Mouse (Mus musculus) embryo, embryonic 10.5 days (tissue): ENCODE results near the gene Vps53.
"Not testable (repeated sequence)": the region's sequence is repeated elsewhere in the genome, so short reads cannot be mapped to it uniquely, and the experiment has no call there.

ENCODE experiments used
- DNase-seq: peaks from one replicate; pipeline ENCODE4 v3.0.0-alpha.2; 2015; ENCODE audit warnings: low spot score

The Vps53 gene

DNA sequence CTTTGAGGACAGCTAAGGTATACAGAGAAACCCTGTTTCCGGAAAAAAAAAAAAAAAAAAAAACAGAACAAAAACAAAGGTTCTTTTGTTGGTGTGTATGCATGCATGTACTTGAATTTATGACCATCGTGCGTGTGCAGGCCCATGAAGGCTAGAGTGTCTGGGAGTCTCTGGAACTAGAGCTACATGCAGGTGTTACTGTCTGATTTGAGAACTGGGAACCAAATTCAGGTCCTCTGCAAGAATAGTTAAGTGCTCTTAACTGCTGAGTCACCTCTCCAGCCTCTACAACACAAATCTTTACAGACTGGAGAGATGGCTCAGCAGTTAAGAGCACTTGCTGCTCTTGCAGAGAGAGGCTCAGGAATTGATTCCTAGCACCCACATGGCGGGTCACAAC lies 163.6 kb downstream of the Vps53 start:
- DNase-seq = no peak

DNA sequence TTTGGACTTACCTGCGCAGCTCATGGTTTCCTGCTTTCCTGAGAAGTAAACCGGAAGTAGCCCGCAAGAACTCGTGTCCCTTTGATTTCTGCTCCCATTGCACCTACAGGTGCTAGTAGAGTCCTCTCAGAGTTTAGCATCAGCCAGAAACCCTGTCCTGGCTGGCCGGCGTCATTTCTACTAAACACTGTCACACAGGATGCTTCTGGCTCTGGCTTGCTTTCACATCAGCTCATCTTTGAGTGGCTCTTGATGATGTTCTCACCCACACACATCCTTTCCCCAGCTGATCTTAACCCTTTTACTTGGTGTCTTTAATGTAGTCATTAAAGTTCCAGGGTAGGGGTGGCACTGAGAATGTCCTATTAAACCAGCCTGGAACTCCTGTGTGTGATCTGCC lies 164.2 kb downstream of the Vps53 start:
- DNase-seq = no peak

DNA sequence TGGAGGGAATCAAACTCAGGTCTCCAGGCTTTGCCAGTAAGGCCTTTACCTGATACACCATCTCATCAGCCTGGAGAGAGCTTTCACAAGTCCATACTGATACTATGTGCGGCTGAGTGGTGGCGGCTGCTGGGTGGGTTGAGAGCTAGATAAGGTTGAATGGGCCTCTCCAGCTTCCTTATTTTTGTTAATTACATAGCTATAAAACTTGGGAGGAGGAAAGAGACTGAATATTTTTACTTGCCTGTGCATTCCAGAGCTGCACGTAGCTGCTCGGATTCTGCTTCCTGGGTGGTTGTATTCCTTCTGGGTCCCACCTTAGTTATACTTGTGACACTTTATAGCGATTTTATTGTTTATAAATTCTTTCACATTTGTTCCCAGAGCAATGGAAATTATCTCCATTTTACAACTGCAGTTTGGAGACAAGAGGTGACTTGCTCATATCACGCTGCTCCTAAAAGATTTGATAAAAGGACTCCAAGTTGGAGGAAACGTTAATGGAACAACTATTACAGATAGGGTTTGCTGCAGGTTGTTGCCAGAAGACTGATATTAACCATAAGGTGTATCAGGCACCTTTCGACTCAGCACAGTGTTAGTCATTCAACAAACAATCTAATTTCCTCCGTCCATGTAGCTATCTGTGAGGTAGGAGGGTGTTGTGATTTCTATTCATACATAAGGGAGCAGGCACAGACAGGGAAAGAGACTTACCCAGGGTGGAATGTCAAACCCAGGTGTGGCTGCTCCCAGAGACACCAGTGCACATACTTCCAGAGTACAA lies 168.4 kb downstream of the Vps53 start:
- no peak for DNase-seq

DNA sequence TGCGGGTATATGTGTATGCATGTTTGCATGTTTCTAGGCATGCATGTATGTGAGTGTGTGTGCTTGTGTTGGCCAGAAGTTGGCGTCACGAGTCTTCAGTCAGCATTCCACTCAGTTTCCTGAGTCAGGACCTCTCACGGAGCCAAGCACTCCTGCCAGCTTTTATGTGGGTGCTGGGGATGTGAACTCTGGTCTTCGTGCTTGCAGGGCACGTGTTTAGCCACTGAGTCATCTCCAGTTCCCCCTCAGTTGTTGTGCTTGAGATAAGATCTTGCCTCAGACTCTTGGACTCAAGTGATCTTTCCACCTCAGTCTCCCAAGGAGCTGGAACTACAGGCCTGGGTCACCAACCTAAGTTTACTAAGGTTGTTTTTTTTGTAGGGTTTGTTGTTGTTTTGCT lies 170.3 kb downstream of the Vps53 start:
- DNase-seq = no peak

DNA sequence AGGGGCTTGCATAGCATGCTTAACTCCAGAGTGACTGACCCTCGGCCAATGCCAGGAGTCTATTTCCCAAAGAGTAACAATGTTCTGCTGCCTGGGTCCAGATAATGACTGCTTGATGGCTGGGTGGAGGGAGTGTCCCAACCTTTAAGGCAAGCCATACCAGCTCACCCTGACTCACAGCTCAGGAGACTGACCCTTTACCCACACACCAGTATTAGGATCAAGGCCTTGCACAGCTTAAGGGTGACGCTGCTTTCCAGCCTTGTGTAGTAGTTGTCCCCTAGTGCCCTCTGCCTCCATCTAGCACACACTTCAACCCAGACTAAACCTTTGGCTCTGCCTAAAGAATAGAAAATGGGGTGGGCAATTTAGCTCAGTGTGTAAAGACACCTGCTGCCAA lies 171.3 kb downstream of the Vps53 start:
- DNase-seq = no peak

DNA sequence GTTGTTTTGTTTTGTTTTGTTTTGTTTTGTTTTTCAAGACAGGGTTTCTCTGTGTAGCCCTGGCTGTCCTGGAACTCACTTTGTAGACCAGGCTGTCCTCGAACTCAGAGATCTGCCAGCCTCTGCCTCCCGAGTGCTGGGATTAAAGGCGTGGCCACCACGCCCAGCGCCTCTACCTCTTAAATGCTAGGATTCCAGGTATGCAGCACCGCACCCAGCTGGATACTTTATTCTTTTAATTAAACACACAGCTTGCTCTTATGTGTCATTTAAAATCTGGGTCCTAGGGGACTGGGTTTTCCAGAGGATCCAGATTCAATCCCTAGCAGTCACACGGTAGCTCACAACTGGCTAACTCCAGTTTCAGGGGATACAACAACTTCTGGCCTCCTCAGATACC lies 175.2 kb downstream of the Vps53 start:
- DNase-seq = not testable (repeated sequence)

DNA sequence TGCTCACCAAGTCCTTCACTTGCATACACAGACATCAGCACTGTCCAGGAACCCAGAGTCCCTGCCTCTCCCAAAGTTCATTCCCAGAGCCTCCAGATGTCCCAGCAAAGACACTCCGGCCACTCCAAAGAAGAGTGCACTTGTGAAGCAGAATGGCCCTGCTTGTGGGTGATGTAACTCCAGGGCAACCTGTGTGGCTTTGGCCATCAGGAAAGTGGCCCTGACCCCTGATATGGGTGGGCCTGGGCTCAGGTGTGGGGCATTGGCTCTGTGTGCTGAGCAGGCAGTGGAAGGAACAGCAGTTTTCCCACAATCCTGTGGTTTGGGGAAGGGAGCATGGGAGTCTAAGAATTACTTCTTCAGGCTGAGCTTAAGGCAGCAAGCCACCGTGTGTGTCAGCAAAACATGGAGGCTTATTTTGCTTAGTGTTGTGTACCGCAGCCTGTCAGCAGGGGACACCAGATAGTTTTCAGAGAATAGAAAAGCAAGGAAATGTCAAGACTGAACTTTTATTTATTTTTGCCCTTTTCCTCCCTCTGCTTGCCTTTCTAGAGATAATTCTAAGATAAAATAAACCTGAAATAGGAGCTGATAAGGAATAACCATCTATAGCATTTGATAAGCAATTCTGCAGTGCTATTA lies 178.1 kb downstream of the Vps53 start:
- no peak for DNase-seq

DNA sequence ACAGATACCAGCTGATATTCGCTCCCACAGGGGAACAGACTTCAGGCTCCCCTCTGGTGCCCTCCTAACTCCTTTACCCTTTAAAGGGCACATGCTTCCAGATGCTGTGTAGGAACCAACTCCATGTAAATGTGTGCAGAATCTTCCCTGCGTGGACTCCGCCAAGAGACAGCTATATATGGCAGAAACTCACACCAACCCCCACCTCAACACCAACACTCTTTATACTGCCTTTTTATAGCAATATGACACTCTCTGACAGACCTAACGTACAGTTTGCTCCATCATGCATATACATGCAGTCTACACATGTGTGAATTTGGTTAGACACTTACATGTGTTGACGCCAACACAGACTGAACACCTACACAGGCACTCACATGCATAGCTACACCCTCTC lies 178.7 kb downstream of the Vps53 start:
- no peak for DNase-seq

DNA sequence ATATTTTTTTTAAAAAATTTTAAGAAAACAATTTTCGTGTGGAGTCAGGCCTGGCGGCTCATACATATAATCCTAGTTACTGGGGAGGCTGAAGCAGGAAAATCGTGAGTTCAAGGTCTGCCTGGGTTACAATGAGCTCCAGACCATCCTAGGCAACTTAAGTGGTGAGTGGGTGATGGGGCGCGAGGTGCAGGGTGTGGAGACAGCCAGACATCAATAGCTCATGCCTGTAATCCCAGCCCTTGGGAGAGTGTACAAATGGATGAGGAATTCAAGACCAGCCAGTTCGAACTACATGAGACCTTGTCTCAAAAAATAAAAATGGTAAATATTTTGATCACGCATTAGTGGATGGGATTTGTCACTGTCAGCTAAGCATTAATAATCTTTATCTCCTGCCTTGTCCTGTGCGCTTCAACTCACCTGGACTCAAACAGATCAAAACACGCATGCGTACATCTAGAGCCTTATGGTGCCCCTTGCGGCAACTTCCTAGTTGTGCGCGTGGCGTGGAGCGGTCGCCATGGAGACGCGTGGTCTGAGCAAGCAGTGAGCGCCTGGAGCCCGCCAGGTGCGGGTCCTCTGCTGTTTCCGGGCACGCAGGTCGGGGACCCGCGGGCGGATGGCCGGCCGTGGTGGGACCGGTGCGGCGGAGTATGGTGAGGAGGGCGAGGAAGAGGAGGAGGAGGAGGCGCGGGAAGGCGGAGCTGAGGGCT lies 179.8 kb downstream of the Vps53 start, which contains the start of gene 1700016K19Rik:
1700016K19Rik (plus strand) TSS at position 473 of the 716 bp plus-strand sequence.
- peak; percentile 88 for DNase-seq
